Mouse (Mus musculus) kidney, postnatal 14 days (tissue): ENCODE results near the gene Itpr2.

Source experiments
- DNase-seq: peaks from one replicate; pipeline ENCODE4 v3.0.0; 2022; ENCODE audit warnings: mixed read lengths

Itpr2 gene

GRCm38 (mm10) chr6:146502856-146503255 is 833 bp upstream of the Itpr2 start:
- no peak for DNase-seq

- peak; percentile 55 for DNase-seq
These were observed 632 bp downstream of the Itpr2 start for GRCm38 (mm10) chr6:146501316-146501865.

GRCm38 (mm10) chr6:146500771-146501170 is 1.3 kb downstream of the Itpr2 start:
- no peak for DNase-seq

GRCm38 (mm10) chr6:146500206-146500605 is 1.8 kb downstream of the Itpr2 start:
- DNase-seq, result peak; percentile 42

GRCm38 (mm10) chr6:146499566-146499965 is 2.5 kb downstream of the Itpr2 start:
- DNase-seq, result no peak

- DNase-seq, result no peak
These were observed 3.6 kb downstream of the Itpr2 start for GRCm38 (mm10) chr6:146498416-146498815.

- DNase-seq, result no peak
These were observed 4.2 kb downstream of the Itpr2 start for GRCm38 (mm10) chr6:146497866-146498265.

GRCm38 (mm10) chr6:146497435-146497834 is 4.6 kb downstream of the Itpr2 start:
- no peak for DNase-seq

GRCm38 (mm10) chr6:146491680-146492079 is 10.3 kb downstream of the Itpr2 start:
- peak; percentile 51 for DNase-seq

GRCm38 (mm10) chr6:146490416-146490960 is 11.5 kb downstream of the Itpr2 start:
- no peak for DNase-seq

GRCm38 (mm10) chr6:146489841-146490240 is 12.2 kb downstream of the Itpr2 start:
- no peak for DNase-seq

- DNase-seq, result no peak
These were observed 13.3 kb downstream of the Itpr2 start for GRCm38 (mm10) chr6:146488749-146489148.

GRCm38 (mm10) chr6:146487079-146487478 is 14.9 kb downstream of the Itpr2 start:
- no peak for DNase-seq

- no peak for DNase-seq
These were observed 15.9 kb downstream of the Itpr2 start for GRCm38 (mm10) chr6:146486073-146486472.

GRCm38 (mm10) chr6:146481441-146481840 is 20.6 kb downstream of the Itpr2 start:
- no peak for DNase-seq

GRCm38 (mm10) chr6:146480925-146481324 is 21.1 kb downstream of the Itpr2 start:
- no peak for DNase-seq

GRCm38 (mm10) chr6:146478888-146479683 is 22.9 kb downstream of the Itpr2 start:
- DNase-seq, result no peak

- DNase-seq, result no peak
These were observed 25.2 kb downstream of the Itpr2 start for GRCm38 (mm10) chr6:146476865-146477264.

GRCm38 (mm10) chr6:146474166-146474565 is 27.9 kb downstream of the Itpr2 start:
- no peak for DNase-seq

- DNase-seq, result no peak
These were observed 28.6 kb downstream of the Itpr2 start for GRCm38 (mm10) chr6:146473216-146473955.

- no peak for DNase-seq
These were observed 31.6 kb downstream of the Itpr2 start for GRCm38 (mm10) chr6:146470378-146470777.

GRCm38 (mm10) chr6:146469936-146470335 is 32.1 kb downstream of the Itpr2 start:
- DNase-seq, result no peak

- no peak for DNase-seq
These were observed 33.7 kb downstream of the Itpr2 start for GRCm38 (mm10) chr6:146468361-146468760.
